Mouse (Mus musculus) hematopoietic stem cell, adult 5-6 weeks (primary cell): ENCODE data around the gene Uso1. TPM values are rescaled to one million over a fixed set of nuclear protein-coding genes. Genes with fewer than 3 reads are reported as not detected.

Source experiments
- ATAC-seq, 2 experiments: fragments of 125-278 bp in 1 of 2; replicated peaks in 1 of 2; 2 replicates each; pipeline ENCODE4 v1.8.0; 2016 to 2017; ENCODE audit warnings: inconsistent platforms in 2 of 2, mild to moderate bottlenecking in 2 of 2, moderate number of reproducible peaks in 2 of 2, low read depth in 1 of 2, moderate TSS enrichment in 1 of 2; ENCODE audit not compliant: low FRiP score in 2 of 2, poor library complexity in 2 of 2, severe bottlenecking in 2 of 2, insufficient read depth in 1 of 2, low TSS enrichment in 1 of 2
- total RNA-seq: library from RNA; stranded (forward); fragments of 172-1452, 232-1000 nt; gene quantifications from 2 replicates; pipeline ENCODE4 v1.2.3, GENCODE M21; 2017

The Uso1 gene
- total RNA-seq, 1 experiment from 2014 or later, result 9.9 TPM

- ATAC-seq, result peak in 1 of 2 experiments; percentile 59; a peak in 1 of 4 replicates
Observed at GRCm38 (mm10) chr5:92218915-92219793, 81.4 kb downstream of the Uso1 start.

GRCm38 (mm10) chr5:92219826-92220225, 82.1 kb downstream of the Uso1 start:
- ATAC-seq, result no peak

- no peak for ATAC-seq
Observed at GRCm38 (mm10) chr5:92220287-92220902, 82.7 kb downstream of the Uso1 start.

- ATAC-seq, result no peak
Observed at GRCm38 (mm10) chr5:92227782-92228181, 90.0 kb downstream of the Uso1 start.

DNA sequence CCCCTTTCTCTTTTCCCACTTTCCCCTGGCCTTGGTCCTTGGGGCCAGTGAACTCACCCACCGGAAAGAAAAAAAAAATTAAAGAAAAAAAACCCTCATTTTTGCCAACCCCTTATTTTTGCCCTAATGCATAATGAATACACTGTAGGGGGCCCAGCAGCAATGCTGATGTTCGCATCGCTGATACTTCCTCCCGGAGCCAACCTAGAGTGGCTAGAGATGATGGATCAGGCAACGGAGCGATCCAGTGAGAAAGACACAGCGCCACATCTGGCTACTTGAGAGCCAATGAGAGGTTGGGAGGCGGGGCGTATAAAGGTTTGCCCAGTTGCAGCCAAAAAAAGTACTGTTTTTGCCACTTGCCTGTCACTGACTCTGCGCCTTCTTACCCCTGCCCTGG, 91.0 kb downstream of the Uso1 start:
- 0 out of 4 replicates have a peak, but pooled peaks of 1 of the 2 experiments have one; percentile 22 for ATAC-seq

GRCm38 (mm10) chr5:92229514-92229913, 91.8 kb downstream of the Uso1 start:
- ATAC-seq, result no peak

GRCm38 (mm10) chr5:92230306-92230705, 92.6 kb downstream of the Uso1 start:
- ATAC-seq, result no peak

DNA sequence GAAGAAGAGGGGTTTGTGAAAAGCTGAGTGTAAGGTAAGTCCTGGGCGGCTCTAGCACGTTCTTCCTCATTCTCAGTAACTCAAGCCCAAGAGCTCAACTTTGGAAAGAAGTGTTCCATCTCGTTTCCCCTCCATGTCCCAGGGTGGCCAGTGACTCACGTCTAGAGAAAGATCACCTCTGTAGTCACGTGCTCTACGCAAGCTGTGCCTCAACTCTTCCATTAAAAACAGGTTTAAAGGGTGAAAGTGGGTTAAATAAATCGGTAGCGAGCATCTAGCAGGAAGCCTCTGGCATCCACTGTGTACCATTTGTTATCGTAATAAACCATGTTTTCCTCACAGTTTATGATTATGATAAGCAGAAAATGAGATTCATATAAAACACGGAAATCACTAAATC, 94.1 kb downstream of the Uso1 start:
- no peak for ATAC-seq

- no peak for ATAC-seq
Observed at GRCm38 (mm10) chr5:92233366-92233765, 95.6 kb downstream of the Uso1 start.

DNA sequence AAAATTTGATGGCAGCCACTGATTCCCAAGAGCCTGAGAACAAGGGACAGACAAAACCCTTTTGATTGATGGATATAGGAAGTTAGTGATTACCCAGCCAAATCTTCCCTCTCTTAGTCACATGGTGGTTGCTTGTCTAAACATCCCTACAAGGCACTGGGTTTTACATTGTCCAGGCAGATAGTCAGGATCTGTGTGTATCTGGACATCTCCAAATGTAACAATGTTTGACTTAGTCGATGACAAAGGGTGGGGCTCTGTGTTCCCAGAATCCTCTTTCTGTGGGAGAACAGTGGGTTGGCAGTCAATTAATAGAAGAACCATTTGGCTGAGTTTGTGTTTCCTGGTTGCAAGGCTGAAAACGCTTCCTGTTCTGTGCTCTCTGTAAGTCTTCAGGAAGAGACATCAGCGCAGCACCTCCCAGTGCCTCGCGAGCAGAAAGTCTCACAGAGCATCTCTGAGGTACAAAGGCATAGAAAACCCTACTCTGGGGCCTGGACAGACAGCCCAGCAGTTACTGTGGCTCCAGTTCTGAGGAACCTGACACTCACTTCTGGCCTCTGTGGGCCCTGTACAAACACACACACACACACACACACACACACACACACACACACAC, 97.3 kb downstream of the Uso1 start:
- no peak for ATAC-seq

- peak; percentile 41 to 49; a peak in 2 of 4 replicates for ATAC-seq
Observed at GRCm38 (mm10) chr5:92239333-92240232, 101.8 kb downstream of the Uso1 start.

GRCm38 (mm10) chr5:92240769-92241168, 103.0 kb downstream of the Uso1 start:
- ATAC-seq, result no peak

DNA sequence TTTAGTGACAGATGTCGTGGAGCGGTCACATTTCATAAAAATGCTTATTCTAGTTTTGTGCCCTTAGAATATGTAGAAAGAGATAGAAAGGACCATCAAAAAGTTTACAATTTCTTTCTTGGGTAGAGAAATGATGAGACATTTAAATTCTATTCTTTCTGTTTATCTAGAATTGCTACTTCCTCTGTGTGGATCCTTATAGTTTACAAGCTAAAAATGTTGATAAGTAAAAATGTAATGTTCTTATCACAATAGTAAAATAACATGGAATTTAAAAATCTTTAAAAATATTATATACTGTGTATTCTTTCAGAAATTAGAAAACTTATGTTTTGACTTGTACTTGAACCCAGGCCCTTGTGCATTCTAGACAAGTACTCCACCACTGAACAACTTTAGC, 107.2 kb downstream of the Uso1 start:
- ATAC-seq, result no peak

GRCm38 (mm10) chr5:92245483-92245882, 107.7 kb downstream of the Uso1 start:
- peak; percentile 97 to 99 for ATAC-seq

- ATAC-seq, result no peak
Observed at GRCm38 (mm10) chr5:92248614-92249013, 110.9 kb downstream of the Uso1 start.

GRCm38 (mm10) chr5:92252031-92252430, 114.3 kb downstream of the Uso1 start:
- ATAC-seq, result no peak
